Mouse (Mus musculus) lung, adult 18-20 months (tissue): ENCODE data around the gene Mon1b.

ENCODE experiments used
- DNase-seq, 2 experiments: peaks; one replicate each; pipeline ENCODE4 v3.0.0; 2022; ENCODE audit warnings: mixed read lengths in 2 of 2

Mon1b gene

GRCm38 (mm10) chr8:113673300-113673699 is 37.9 kb downstream of the Mon1b start:
- DNase-seq, result no peak

GRCm38 (mm10) chr8:113674611-113675010 is 39.2 kb downstream of the Mon1b start:
- no peak for DNase-seq

- DNase-seq, result no peak
Observed at GRCm38 (mm10) chr8:113675281-113675680, 39.9 kb downstream of the Mon1b start.

GRCm38 (mm10) chr8:113676811-113677210 is 41.4 kb downstream of the Mon1b start:
- DNase-seq, result no peak

- no peak for DNase-seq
Observed at GRCm38 (mm10) chr8:113679361-113679760, 44.0 kb downstream of the Mon1b start.

GRCm38 (mm10) chr8:113687889-113688542 is 52.6 kb downstream of the Mon1b start:
- peak; percentile 35 to 43 for DNase-seq

GRCm38 (mm10) chr8:113688543-113688915 is 53.1 kb downstream of the Mon1b start:
- no peak for DNase-seq

GRCm38 (mm10) chr8:113691622-113692343 is 56.4 kb downstream of the Mon1b start:
- no peak for DNase-seq
